Mouse (Mus musculus) adipocyte (in vitro differentiated cells): ENCODE measurements around the gene Dlg1.
A peak's percentile ranks its signal among the peaks of the same experiment; 100 is the strongest.

Source experiments
- DNase-seq: peaks from one replicate; pipeline ENCODE4 v3.0.0-alpha.2; 2016; ENCODE audit warnings: low spot score

The Dlg1 gene

DNA sequence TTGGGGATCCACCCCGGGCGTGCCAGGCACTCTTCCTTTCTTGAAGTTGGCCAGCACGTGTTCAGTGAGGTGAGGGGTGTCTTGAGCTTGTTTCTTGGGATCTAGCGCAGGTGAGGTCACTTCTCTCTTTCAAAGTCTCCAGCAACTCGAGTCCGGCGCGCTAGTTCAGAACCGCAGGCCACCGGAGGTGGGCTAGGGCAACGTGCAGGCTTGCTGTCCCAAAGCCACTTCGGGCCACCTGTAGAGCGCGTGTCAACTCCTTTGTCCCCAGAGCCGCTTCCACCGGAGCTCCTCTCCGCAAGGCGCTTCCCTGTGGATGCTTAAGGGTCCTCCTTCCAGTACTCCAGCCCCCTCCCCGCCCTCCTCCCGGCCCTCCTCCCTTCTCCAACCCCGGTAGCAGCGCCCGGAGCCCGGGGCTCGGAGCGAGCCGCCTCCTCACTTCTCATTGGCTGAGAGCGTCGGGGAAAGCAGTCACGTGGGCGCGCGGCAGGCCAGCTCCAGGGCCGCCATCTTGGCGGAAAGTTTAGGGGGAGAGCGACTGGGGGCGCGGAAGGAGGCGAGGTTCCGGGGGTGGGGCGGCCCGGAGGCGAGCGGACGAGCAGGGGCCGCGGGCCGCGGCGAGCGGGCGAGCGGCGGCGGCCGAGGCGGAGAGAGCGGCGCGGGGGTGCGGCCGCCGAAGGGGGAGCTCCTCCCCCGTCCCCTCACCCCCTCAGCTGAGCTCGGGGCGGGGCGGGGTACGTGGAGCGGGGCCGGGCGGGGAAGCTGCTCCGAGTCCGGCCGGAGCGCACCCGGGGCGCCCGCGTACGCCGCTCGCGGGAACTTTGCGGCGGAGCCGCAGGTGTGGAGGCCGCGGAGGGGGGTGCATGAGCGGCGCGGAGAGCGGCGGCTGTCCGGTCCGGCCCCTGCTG is at the start of gene Dlg1:
Dlg1 (plus strand) TSS at position 65 of the 908 bp plus-strand sequence.
- DNase-seq = peak; percentile 89

DNA sequence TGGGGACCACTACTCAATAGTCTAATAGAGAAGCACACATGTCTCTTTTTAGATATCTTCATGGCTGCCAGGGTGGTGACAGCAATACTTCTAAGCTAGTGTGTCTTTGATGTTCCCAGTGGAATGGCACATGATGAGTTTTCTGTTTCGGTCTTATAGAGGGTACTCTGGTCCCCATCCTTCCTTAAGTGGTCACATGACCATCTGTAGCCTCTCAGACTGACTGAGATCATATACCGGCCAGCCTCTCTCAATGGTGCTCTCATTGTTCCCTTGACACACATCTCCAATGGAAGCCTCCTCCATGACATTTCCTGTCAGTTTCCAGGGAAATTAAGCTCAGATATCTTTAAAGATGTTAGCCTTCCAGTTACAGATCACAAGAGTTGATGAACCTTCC is 46.9 kb upstream of the Dlg1 start:
- no peak for DNase-seq

DNA sequence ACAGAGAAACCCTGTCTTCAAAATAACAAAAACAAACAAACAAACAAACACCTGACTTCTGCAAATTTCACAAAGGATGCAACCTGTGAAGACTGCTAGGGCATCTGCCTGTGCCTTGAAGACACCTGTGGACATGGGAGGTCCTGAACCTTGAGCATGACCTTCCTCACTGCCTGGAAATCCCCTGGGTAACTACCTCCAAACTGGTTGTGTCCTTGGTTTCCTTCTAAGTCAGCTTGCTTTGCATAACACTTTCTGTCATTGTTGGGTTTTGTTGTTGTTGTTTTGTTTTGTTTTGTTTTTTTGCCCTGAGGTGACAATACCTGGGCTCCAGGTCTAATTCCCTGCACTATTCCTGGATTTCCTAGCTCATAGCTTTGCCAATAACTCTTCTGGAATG is 46.1 kb upstream of the Dlg1 start:
- DNase-seq = no peak

DNA sequence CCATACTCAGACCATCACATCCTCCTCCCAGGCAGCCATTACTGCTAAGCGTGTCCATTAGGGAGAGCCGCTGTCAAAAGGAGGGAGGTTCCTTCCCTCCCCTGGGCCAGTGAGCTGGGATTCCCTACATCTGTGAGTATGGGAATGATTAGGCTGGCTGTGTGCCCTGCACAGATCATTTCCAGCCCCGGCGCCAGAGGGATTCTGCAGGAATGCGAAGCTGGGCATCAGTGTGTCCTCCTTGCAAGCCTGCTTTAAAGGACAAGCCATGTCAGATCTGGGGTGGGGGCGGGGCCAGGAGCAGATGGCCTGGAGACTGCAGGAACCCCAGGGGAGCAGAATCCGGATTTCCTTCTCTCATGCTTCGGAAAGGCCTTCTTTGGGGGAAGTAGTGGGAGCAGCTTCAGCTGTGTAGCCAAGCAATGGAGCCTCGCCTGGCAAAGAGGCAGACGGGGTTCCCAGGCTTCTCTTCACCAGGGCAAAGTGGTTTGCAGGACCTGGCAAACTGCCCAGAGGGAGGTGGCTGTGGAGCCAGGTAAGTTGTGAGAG is 45.3 kb upstream of the Dlg1 start:
- peak; percentile 86 for DNase-seq

DNA sequence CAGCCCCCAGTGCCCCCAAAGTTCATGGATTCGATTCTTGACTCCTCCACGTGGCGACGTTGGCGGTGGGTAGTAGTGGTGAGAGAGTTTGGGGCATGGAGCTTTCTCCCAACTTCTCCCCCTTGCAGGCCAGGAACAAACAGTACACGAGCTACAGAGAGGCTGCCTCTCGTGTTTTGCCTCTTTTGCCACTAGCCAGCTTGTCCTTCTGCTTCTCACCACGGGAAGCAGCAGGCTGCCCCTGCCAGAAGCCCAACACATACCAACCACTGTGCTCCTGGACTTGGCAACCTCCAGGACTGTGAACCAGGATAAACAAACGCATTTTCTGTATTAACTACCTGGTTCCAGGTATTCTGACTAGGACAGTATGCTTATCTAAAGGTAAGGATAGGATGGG is 44.6 kb upstream of the Dlg1 start:
- peak; percentile 52 for DNase-seq

DNA sequence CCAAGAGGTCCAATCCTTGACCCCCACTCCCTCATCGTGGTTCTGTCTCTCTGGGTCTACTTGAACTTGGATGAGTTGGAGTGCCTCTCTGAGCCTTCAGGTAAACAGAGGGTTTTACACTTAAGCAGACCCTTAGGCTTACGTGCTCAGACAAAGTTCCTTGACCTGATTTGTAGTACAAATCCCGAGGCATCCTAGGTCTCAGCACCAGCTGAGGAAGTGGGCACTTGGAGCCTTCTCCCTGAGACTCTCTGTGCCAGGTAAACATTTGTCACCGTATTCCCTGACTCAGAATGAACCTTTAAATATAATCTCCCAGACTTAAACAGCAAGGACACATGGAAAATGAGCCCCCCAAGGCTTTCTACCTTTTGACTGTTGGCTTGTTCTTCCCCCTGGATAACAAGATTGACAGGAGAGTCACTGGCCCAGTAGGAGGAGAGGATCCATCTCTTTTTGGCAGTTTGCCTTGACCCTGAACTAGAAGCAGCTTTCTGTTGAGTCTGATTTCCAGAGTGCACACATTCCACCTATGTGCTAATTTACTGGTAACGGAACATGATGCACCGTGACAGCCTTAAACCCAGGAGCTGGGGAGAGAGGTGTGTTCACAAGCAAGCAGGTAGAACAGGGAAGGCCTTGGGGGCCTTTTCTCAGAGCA is 43.4 kb upstream of the Dlg1 start:
- DNase-seq = peak; percentile 73

DNA sequence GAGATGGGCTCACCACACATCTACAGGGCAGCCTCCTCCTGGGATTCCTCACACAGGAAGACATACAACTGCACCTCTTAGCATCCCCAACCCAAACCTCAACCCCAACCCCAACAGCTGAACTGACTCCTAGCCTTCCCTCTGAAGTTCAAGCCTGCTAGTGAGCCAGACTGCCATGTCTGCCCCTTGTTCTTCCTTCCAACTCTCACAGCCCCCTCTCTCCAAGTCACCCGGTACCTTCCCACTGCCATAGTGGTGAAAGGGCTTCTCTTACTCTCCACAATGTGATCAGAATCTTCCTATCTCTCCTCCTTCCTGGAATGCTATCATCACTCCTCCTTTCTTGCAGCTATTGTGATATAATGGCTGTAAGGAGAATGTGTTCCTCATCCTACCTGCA is 40.9 kb upstream of the Dlg1 start:
- no peak for DNase-seq

DNA sequence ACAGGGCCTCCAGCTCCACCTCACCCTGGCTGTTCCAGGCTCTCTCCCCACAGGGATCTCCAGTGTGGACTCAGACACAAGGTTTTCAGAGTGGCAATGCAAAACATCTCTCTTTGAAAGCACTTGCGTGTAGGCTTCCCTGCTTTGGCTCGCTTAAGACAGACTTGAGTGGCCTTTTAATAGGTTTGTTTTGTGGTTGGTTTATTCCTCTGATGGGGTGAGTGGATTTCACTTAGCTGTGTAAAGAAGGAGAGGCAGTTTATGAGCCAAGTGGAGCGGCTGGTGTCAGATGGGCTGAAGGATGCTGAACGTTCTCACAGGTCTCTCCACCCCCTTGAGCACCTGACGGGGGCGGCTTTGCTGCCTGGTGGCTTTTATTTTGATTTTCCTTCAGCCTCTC is 40.1 kb upstream of the Dlg1 start:
- no peak for DNase-seq

DNA sequence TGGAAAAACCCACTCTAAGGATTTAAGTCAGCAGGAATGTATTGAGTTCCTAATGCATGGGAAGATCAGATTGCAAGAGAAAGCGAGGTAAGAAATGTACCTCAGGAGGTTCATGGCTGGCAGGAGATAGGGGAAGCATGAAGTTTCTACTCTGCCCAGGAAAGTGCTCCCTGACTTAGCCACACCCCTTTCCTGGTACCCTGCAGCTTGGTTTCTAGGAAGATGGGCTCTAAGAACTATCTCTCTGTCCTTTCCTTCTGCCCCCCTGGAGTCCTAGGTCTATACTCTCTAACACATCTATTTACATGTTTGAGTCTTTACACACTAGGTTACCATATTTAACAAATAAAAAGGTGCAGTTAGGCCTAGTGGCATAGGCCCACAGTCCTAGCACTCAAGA is 38.5 kb upstream of the Dlg1 start:
- no peak for DNase-seq

DNA sequence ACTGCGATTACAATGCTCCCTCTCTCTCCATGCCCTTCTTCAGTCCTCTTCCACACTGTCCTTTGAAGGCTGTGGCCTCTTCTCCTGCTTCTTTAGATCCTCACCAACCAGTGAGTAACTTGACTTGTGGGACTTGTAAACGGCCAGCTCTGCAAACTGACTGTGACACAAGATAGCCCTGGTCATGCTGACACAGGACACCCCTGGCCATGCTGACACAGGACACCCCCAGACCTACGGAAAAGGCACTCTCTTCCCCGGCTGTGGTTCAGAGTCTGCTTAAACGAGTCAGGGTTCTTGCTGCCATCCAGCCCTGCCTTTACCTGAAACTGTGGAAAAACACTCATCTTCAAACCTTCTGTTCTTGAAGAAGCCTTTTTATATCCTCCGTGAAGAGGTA is 36.9 kb upstream of the Dlg1 start:
- DNase-seq = no peak

DNA sequence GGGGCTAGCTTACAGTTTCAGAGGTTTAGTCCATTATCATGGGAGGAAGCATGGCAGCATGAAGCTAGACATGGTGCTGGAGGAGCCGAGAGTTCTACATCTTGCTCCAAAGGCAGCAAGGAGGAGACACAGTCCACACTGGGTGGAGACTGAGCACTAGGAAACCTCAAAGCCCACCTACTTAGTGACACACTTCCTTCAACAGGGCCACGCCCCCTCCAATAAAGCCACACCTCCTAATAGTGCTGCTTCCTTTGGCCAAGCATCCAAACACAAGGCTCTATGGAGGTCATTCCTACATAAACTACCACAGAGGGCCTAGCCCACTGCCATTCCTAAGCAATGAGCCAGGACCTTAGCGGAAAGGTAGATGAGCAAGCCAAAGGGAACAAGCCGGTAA is 32.9 kb upstream of the Dlg1 start:
- no peak for DNase-seq

DNA sequence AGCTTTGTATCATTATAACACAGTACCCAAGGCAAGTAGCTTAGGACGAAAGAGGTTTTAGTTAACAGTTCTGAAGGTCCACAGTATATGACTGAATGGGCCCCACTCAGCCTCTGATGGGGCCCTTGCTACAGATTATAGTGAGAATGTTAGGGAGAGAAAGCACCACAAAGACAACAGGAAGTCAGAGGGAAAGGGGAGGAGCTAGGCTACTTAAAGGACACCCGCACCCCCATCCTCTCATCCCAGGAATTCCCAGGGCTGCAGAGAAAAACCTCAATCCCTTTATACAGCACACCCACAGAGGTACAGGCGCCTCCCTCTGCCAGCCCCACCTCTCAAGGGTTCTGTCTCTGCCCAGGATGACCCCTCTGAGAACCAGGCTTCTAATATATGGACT is 32.2 kb upstream of the Dlg1 start:
- no peak for DNase-seq

DNA sequence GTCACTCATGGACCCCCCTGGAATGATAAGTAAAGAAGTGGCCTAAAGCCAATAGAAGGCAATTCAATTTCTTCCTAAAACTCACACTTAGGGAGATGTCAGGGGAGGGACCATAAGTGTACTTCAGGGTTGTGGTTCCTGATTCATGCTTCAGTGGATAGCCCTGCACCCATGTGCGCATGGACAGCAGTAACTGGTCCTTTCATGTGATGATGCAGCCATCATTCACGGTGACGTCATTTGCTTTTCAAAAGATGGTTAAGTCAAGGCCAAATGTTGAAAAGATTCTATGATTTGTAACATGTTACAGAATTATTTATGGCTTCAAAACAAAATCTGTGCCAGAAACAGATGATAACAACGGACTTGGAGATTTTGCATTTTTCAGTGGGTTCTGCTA is 28.9 kb upstream of the Dlg1 start:
- no peak for DNase-seq

DNA sequence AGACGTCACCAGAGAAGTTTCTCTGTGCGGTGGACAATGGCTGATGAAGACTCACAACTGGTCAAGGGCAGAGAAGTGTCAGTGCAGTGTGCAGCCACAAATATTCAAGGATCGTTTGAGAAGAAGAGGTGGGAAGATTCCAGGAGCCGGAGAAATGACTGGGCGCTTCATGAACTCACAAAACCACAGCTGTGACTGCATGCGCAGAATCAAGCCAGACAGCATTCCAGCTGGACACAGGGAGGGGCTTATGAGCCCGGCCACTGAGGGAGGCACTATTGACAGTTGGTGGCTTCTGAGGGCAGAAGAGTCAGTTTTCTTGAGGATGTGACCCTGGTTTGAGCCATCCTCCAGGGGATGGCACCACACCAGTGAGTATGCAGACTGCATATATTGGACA is 24.9 kb upstream of the Dlg1 start:
- DNase-seq = peak; percentile 39

DNA sequence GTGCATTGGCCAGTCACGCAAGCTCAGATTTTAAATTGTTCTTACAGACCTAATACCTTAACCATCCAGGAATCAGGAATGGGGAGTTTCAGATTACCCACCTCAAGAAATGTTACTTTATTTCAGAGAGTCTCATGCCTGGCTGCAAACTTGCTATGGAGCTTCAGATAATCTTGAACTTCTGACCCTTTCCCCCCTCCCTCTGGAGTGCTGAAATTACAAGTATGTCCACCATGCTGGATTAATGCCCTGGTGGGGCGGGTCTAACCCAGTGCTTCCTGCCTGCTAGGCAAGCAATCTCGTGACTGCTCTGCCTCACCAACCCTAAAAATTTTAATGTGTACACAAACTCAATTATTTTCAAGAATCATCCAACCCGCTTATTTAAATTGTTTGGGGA is 23.3 kb upstream of the Dlg1 start:
- DNase-seq = peak; percentile 53

DNA sequence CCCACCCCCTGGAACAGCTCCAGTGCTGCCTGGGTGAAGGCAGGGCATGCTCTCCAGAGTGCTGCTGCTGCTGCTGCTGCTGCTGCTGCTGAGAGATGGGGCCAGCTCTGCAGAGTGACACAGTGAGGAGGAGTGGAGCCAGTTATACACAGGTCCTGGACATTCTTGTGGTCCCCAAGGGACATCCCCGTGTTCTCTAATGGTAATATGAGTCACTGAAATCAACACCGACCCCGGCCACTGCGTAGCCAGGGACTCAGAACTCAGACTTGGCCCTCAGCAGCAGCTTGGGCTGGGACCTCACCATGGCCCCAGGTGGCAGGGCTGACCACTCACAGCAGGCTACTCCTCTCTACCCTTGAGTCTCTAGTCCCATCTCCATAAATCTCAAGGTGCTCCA is 21.5 kb upstream of the Dlg1 start:
- no peak for DNase-seq

DNA sequence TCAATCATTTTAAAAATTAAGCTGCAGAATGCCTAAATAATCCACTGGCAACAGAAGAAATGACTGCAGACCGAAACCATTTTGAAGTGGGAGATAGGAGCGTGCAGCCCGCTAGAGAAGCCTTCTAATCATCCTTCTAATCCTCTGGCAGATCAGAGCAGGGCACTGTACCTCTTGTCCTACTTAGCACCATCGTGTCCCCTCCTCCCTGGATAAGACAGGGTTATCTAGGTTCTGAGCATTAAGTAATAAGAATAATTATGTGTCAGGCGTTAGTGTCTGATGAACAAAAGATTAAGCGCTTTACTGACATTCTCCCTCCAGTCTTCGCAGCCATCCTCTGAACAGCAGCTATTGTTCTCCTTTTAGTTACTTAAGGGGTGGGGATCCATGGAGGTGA is 16.0 kb upstream of the Dlg1 start:
- DNase-seq = no peak

DNA sequence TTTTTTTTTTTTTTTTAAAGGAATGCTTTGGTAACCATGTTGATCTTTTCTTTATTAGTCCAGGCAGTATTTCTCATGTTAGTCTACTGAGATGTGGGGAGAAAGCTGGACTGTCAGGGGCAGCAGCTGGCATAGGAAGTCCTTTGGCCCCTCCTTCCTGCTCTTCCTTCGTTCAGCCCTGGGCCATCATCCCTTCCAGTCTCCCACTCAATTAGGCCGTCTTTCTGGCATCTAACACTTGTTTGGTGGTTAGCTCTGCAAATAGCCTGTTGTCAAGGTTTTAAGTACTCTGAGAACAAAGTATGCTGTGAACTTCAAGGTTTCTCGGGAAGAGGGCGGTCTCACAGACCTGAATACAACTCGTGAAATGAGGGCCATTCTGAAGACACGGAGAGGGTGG is 12.5 kb upstream of the Dlg1 start:
- DNase-seq = no peak

DNA sequence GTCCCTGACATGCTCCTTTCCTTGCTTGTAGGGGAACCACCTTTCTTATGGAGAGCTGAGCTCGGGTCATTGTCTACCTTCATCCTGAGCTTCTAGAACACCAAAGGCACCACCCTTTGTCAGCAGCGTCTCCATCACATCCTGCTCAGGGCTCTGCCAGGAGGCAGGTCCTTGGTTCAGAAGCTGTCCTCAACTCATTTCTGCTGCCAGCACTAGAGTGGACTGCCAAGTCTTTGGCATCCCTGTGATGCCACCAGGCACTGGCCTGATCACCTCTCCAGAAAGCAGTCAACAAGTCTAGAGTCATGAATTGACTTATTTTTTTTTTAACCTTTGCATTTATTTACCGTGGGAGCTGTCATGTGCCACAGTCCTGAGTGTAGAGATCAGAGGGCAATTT is 11.7 kb upstream of the Dlg1 start:
- DNase-seq = peak; percentile 45

DNA sequence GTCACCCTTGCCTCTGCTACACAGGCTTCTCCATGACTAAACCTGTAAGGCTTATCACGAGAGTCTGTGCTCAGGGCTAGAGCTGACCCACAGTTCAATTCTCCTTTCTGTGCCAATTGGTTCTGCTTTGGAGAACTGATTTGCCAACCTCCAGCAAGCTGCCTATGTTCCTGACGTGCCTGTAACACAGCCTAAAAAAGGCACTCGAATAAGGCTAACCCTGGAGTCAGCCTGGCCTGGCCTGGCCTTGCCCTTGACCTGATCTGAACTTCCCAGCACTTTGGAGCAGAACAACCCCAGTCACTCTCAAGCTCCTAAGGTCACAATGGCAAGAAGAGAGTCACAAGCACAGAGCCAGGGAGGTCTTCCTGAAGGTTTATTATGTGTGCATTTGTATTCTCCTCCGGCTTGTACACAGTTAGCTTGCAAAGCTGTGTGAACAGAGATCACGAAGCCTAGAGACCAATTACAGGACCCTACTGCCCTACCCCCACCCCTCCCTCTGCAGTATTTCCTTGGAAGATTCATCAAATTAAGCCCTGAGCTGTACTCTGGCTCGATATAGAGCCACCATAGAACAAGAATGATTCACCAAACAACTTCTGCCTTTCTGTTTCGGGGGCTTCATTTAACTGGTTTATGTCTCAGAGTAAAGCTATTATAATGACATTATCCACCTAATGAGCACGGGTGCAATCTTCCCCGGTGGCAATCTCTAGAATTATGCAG is 11.0 kb upstream of the Dlg1 start:
- DNase-seq = no peak

DNA sequence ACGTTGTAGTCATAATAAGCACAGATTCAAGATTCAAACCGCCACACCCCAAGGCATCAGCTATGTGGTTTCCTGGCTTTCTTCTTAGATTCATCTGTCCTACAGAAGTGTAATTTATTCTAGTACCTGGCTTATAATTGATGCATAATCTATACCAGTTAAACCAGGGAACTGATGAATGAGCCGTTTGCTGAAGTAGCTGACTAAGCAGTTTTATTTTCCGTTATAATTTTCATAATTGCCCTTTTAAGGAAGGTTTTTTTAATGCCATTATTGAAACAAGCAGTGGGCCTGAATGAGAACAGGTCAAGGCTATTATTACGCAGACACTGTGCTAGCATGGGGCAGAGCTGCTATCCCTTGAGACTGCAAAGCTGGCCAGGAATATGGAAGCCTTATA is 9.6 kb upstream of the Dlg1 start:
- no peak for DNase-seq

DNA sequence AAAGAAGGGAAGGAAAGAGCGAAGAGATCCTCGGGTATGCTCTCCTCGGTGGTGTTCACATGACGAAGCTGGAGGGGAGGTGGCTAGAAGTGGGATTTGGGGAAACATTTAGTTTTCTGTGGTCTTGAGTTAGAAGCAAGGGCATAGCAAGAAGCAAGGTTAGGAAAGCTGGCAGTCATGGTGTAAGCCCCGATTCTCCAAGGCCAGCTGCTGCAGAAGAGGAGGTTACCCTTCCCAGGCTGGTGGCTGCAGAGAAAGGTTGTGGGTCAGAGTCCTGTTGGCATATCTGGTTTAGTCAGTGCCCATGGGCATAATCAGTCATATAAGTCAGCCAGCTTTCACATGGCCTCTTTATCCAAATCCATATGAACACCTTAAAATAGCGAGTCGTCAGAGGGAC is 9.2 kb upstream of the Dlg1 start:
- DNase-seq = no peak

DNA sequence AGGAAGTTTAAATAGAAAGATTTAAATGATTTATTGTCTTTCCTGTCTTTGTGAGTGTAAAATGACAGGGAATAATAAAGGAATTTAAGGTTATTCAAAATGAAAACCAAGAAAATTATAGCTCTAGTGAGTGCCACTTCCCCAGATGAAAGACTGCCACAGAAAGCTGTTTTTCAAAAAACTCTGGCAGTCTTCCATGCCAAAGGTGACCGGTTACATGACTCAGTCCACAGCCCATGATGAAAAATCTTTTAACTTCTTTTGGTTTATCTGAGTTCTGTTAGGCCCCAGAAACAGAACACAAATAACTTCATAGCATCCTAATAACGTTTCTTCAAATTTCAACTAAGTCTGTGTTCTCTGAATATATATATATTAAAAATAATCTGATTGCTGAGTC is 7.7 kb upstream of the Dlg1 start:
- peak; percentile 77 for DNase-seq
